In the genomic region with DNA sequence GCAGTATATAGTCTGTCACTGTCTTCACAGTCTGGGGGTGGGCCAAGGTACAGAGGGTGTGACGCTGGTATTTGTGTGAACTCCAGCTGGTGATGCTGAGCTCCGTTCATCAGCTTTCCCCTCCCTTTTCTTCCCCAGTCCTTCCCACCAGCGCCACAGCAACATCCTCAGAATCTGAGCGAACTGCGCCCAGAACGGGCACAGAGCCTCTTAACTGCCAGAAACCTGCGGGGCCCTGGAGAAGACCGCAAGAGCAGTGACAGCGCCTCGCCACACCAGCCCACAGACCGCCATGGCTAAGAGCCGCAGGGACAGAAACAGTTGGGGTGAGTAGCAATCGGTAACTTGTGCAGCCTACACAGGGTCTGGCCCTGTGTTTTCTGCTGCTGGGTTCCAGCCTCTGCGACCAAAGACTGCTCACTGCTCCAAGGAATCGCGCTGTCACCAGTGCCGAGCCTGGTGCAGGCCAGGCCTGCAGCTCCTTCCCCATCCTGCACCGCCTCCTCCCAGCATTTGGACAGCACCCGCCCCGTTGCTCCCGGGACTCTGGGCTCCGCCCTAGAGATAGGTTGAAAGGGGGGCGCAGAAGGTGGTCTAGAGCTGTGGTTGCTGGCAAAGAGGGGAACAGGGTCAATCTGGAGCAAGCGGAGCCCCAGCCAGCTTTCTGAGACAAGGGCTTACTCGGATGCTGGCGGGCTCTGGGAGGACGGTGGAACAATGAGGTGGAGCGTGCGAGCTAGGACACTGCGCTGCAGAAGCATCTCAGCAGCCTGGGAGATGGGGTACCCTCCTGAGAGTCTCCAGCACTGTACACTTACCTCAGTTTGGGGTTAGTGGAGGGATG, we compare ENCODE assay signal across 8 mouse cellular contexts. TPM values are rescaled to one million over a fixed set of nuclear protein-coding genes. Genes with fewer than 3 reads are reported as not detected.
DNase-seq lines count a peak whose midpoint lies in the region; ATAC-seq and TF ChIP-seq lines count a peak whose summit lies in the region.

No protein-coding gene starts in this region.

- peaks cover 4% of the 10 kb centered on the region; the same call in 1 of the 2 replicates for H3K4me1 ChIP-seq in lung, embryonic 14.5 days (ENCODE audit: insufficient read depth)
- peaks cover 10% of the 10 kb centered on the region for H3K4me1 ChIP-seq in liver, embryonic 16.5 days (ENCODE audit: control insufficient read depth, low read depth, low read length)

- H3K4me3 ChIP-seq in lung, embryonic 14.5 days (ENCODE audit: low read depth, low read length): peak overlapping the region; percentile 27
- peak overlapping the region; percentile 41 for H3K4me3 ChIP-seq in liver, embryonic 16.5 days (ENCODE audit: low read depth, low read length)

- no peak overlapping the region for H3K27ac ChIP-seq in lung, embryonic 14.5 days (ENCODE audit: low read depth)
- no peak overlapping the region for H3K27ac ChIP-seq in liver, embryonic 16.5 days (ENCODE audit: low read length)

- DNase-seq in lung, embryonic 14.5 days: peak; percentile 66
- DNase-seq in lung, postnatal 14 days: no peak
- DNase-seq in cerebellum, adult 9-11 months: peak; percentile 85
- DNase-seq in forelimb bud, embryonic 11.5 days (ENCODE audit: low read depth, low spot score): peak; percentile 62
- peak; percentile 79 for DNase-seq in layer of hippocampus, adult 8-10 months (ENCODE audit: low spot score in 2 of 2)
- DNase-seq in right cerebral cortex, postnatal 10 days (ENCODE audit: low spot score in 2 of 2): peak; percentile 84 to 87
- DNase-seq in c-Kit-positive CD71-positive TER-119-positive erythroid progenitor cells, embryonic 14.5 days (ENCODE audit: low spot score): no peak

- H3K36me3 ChIP-seq in lung, embryonic 14.5 days (ENCODE audit: insufficient read depth): no peaks in the 10 kb centered on the region
- H3K36me3 ChIP-seq in liver, embryonic 16.5 days (ENCODE audit: control insufficient read depth, insufficient read depth): no peaks in the 10 kb centered on the region

- H3K27me3 ChIP-seq in lung, embryonic 14.5 days (ENCODE audit: insufficient read depth, low read length): 0 out of 2 replicates have a peak, but pooled peaks cover 5% of the 10 kb centered on the region
- H3K27me3 ChIP-seq in liver, embryonic 16.5 days (ENCODE audit: control insufficient read depth, insufficient read depth, low read depth, low read length): peaks cover 7% of the 10 kb centered on the region; the same call in 1 of the 2 replicates

- H3K4me2 ChIP-seq in lung, embryonic 14.5 days: peak overlapping the region; percentile 62
- peak overlapping the region; percentile 44 for H3K4me2 ChIP-seq in liver, embryonic 16.5 days (ENCODE audit: low read depth, low read length)

- H3K9ac ChIP-seq in lung, embryonic 14.5 days: no peak overlapping the region; the same call in 1 of the 2 replicates
- H3K9ac ChIP-seq in liver, embryonic 16.5 days (ENCODE audit: low read depth, low read length): no peak overlapping the region

- WGBS in lung, embryonic 14.5 days: 5% methylated on average over 30 of the region's 30 CpGs
- WGBS in liver, embryonic 16.5 days (ENCODE audit: insufficient replicate concordance): 7% methylated on average over 30 of the region's 30 CpGs

- no peak for TF ChIP-seq CTCF in lung, embryonic 14.5 days (IDR thresholded peaks at IDR 0.05; ENCODE audit: low read depth)

- no peaks in the 10 kb centered on the region for H3K9me3 ChIP-seq in lung, embryonic 14.5 days (ENCODE audit: low read depth, low read length)
- no peaks in the 10 kb centered on the region for H3K9me3 ChIP-seq in liver, embryonic 16.5 days (replicated peaks; ENCODE audit: control insufficient read depth, low read length)

- peak; percentile 82 for ATAC-seq in lung, embryonic 14.5 days (ENCODE audit: insufficient read depth)
- 0 out of 2 replicates have a peak, but pooled peaks have one; percentile 35 for ATAC-seq in liver, embryonic 16.5 days (ENCODE audit: low read depth)

RNA-seq across cellular contexts. Expression of a gene that starts 14.9 kb away (rescaled TPM):
- 43.9 and 49.0 TPM in 2 replicates for polyA plus RNA-seq in lung, embryonic 14.5 days (2014; fragmentation: Nextera tagmentation; extraction: Ambion mirVana)
- 10 to 100 TPM; 42.6 to 49.5 (median 48.4) TPM for total RNA-seq in layer of hippocampus, adult 8-10 months (2022)
- 23.8 and 24.6 TPM in 2 replicates for polyA plus RNA-seq in liver, embryonic 16.5 days (2015; fragmentation: Nextera tagmentation; extraction: Ambion mirVana)

RNA-seq across cellular contexts. Expression of a gene that starts 15.5 kb away (rescaled TPM):
- polyA plus RNA-seq in lung, embryonic 14.5 days (2014; fragmentation: Nextera tagmentation; extraction: Ambion mirVana): 3.2 and 3.6 TPM in 2 replicates
- 100 to 1,000 TPM; 177 to 196 (median 191) TPM for total RNA-seq in layer of hippocampus, adult 8-10 months (2022)
- polyA plus RNA-seq in liver, embryonic 16.5 days (2015; fragmentation: Nextera tagmentation; extraction: Ambion mirVana): 1.4 TPM in 2 replicates

Comparison
In these comparisons a context has a peak if more than half of its experiments do, and no peak if none do; other contexts are left out.
1. DNase-seq: peak in lung, embryonic 14.5 days (single experiment), cerebellum, adult 9-11 months (single experiment), forelimb bud, embryonic 11.5 days (single experiment), layer of hippocampus, adult 8-10 months (2 of 2) and right cerebral cortex, postnatal 10 days (2 of 2); none in lung, postnatal 14 days (single experiment) and c-Kit-positive CD71-positive TER-119-positive erythroid progenitor cells, embryonic 14.5 days (single experiment).